Mouse (Mus musculus): Measurements from ENCODE around the gene Gm7358. TPM values are rescaled to one million over a fixed set of nuclear protein-coding genes. Genes with fewer than 3 reads are reported as not detected.
"Not testable (repeated sequence)": the region's sequence is repeated elsewhere in the genome, so short reads cannot be mapped to it uniquely, and the experiment has no call there.

Gene Gm7358
- polyA plus RNA-seq (2015; fragmentation: Nextera tagmentation; extraction: Ambion mirVana): not detected in 2 replicates

DNA sequence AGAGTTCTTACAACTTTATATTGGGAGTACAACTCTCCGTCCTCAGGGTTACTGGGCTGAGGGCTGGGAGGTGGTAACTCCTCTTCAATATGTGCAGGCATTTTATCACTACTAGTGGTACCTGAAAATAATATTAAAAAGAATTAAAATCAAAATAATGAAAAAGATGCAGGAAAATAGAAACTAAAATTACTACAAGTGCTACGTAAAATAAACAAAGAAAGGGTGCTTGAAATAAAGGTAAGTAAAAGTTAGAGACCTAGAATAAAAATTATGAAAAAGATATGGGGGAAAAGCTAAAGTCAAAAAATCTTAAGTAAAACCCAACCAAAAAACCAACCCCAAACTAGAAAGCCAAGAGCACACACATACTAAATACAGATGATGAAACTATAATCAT is at the start of gene Gm7358:
TSS of gene Gm7358 (minus strand) at position 101 of the 400 bp plus-strand sequence.
- not testable (repeated sequence) for H3K27me3 ChIP-seq; H3K4me3 ChIP-seq; H3K4me2 ChIP-seq (replicated peaks); H3K27ac ChIP-seq; H3K36me3 ChIP-seq; H3K9me3 ChIP-seq; H3K9ac ChIP-seq; H3K4me1 ChIP-seq; ATAC-seq (ENCODE audit: low FRiP score, low read depth)
- 57% methylated on average over 1 of the region's 2 CpGs for WGBS

DNA sequence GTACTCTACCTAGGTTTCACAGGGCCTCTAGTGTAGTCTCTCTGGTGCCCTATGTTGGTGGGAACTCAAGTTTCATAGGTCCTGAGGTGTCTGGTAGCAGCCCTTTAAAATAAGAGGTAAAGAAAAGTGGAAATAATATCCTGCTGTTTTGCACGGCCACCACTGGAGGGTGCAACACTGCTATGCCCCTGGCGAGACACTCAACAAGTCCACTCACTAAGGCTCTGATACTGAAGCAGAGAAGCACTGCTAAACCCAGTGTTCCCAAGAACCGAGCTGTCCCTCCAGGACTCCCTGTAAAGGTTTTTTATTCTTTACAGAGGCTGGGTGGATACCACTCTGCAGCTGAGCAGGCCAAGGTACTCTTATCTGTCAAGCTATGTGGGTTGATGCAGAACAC is 43.7 kb upstream of the Gm7358 start:
- ATAC-seq (ENCODE audit: low FRiP score, low read depth); H3K27ac ChIP-seq; H3K4me3 ChIP-seq; H3K27me3 ChIP-seq; H3K9ac ChIP-seq; H3K9me3 ChIP-seq; H3K4me1 ChIP-seq; H3K4me2 ChIP-seq (replicated peaks); H3K36me3 ChIP-seq: not testable (repeated sequence)
- 31% methylated on average over 3 of the region's 3 CpGs for WGBS

DNA sequence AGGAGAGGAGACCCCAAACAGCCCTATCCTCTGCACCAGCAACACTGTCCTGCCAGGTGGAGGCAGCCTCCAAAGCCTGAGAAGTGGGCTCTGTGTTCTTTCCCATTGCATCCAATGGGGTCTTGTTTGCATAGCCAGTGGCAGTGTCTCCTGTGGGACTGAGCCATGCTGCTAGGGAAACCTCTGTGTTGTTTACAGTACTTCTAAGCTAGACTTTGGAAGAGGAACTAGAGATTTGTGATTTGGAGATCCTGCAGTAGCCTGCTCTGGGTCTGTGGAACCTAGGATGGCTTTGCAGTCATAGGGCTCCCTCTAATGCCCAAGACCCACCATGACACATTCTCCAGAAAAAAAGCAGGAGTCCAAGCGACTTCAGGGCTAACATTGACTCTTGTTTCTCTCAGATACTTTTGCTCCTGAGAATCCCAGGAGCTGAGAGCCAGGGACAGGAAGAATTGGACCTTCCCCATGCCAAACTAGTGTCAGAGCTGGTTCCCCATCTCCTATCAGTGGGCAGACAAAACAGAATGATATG is 42.2 kb upstream of the Gm7358 start:
- H3K4me3 ChIP-seq; H3K9me3 ChIP-seq; H3K9ac ChIP-seq; H3K27me3 ChIP-seq; H3K4me1 ChIP-seq; H3K27ac ChIP-seq; H3K4me2 ChIP-seq (replicated peaks); H3K36me3 ChIP-seq; ATAC-seq (ENCODE audit: low FRiP score, low read depth): not testable (repeated sequence)
- 10% methylated on average over 1 of the region's 1 CpGs for WGBS

DNA sequence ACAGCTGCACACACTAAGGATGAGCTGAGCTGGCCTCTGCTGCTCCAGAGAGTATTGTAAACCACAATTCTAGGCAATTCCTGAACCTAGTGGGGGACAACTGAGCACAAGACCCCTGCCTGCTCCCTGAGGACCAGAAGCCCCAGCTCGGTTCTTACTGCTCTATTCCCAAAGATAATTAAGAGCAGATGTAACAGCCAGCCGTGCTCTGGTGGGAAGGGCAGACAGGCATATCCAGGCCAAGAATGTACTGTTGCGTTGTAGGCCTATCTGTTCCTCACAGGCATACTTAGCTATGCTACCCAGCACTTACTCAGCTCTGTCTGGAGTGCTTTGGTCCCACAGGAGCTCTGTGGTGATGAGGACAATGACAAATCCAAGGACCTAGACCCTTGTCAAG is 40.6 kb upstream of the Gm7358 start:
- not testable (repeated sequence) for H3K4me3 ChIP-seq; ATAC-seq (ENCODE audit: low FRiP score, low read depth); H3K4me1 ChIP-seq; H3K27me3 ChIP-seq; H3K36me3 ChIP-seq; H3K9ac ChIP-seq; H3K9me3 ChIP-seq; H3K4me2 ChIP-seq (replicated peaks); H3K27ac ChIP-seq
- WGBS: 21% methylated on average over 3 of the region's 3 CpGs

DNA sequence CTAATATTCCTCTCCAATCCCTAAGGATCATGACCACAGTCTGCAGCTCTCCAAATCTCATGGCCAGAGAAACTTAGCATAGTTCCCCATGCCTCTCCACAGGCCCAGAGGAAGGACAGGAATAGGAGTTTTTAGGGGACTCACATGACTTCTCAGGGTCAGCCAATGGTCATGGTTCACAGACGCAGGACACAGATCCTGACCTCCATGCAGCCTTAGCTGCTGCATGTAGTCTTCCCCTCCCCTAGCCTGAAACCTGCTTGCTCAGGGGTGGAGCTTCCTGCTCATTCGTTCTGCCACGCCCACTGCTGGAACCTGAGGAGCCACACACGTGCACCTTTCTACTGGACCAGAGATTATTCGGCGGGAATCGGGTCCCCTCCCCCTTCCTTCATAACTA is 34.8 kb upstream of the Gm7358 start:
- H3K4me2 ChIP-seq (replicated peaks); H3K27ac ChIP-seq; H3K27me3 ChIP-seq; H3K36me3 ChIP-seq; H3K4me1 ChIP-seq; H3K9me3 ChIP-seq; ATAC-seq (ENCODE audit: low FRiP score, low read depth); H3K4me3 ChIP-seq; H3K9ac ChIP-seq: not testable (repeated sequence)
- 36% methylated on average over 3 of the region's 7 CpGs for WGBS

DNA sequence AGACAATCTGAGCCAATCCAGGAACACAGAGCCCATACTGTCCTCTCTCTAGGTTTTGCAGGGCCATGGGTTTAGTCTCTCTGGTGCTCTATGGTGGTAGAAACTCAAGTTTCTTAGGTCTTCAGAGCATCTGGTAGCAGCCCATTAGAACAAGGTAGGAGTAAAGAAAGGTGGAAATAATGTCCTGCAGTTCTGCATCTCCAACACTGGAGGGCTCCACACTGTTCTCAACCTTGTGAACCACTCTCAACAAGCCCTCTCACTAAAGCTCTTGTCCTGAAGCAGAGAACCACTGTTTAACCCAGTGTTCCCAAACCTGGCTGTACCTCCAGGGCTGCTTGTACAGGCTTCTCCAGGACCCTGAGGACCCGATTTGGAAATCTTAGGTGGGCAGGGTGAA is 27.3 kb upstream of the Gm7358 start:
- not testable (repeated sequence) for H3K27me3 ChIP-seq; H3K27ac ChIP-seq; H3K9ac ChIP-seq; ATAC-seq (ENCODE audit: low FRiP score, low read depth); H3K9me3 ChIP-seq; H3K4me2 ChIP-seq (replicated peaks); H3K4me3 ChIP-seq; H3K36me3 ChIP-seq; H3K4me1 ChIP-seq
- 8% methylated on average over 1 of the region's 1 CpGs for WGBS

DNA sequence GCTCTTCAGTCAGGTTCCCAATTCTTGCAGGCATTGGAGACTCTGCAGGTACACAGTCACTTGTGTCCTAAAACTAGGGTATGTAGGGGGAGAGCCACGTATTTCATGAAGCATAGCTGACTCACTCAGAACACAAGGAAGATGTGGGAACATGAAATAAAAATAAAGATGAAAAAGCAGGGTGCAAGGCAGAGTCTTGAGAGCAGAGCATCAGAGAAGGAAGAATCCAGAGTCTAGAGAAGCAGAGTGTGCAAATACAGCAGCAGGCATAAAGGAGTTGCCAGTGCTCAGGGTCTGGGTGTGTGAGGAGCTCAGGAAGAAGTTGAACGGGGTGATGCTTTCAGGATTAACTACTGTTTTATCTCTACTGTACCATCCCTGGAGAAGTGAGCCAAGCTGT is 17.5 kb downstream of the Gm7358 start:
- not testable (repeated sequence) for H3K27me3 ChIP-seq; H3K9me3 ChIP-seq; H3K36me3 ChIP-seq; H3K4me3 ChIP-seq; H3K4me2 ChIP-seq (replicated peaks); H3K27ac ChIP-seq; H3K9ac ChIP-seq; H3K4me1 ChIP-seq; ATAC-seq (ENCODE audit: low FRiP score, low read depth)
- 67% methylated on average over 1 of the region's 2 CpGs for WGBS

DNA sequence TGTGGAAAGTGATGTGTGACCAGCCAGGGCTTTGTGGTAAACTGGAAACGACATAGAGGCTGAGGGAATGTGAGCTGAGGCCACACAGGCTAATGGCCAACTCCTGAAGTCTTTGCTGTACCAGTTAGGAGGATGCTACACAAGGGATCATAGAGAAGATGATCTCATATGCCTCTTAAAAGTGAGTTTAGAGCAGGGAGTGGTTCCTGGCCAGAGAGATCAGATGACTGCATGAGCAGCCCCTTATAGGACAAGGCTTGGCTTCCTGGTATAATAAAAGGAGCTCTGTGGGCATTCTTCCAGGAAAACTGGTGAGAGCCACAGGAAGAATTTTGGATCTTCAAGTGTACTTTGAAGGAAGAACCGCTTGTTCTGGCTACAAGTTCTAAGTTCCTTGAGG is 22.3 kb downstream of the Gm7358 start:
- not testable (repeated sequence) for H3K4me1 ChIP-seq; ATAC-seq (ENCODE audit: low FRiP score, low read depth); H3K9ac ChIP-seq; H3K27ac ChIP-seq; H3K9me3 ChIP-seq; H3K4me3 ChIP-seq; H3K4me2 ChIP-seq (replicated peaks); H3K36me3 ChIP-seq; H3K27me3 ChIP-seq
- WGBS: 56% methylated on average over 1 of the region's 2 CpGs

DNA sequence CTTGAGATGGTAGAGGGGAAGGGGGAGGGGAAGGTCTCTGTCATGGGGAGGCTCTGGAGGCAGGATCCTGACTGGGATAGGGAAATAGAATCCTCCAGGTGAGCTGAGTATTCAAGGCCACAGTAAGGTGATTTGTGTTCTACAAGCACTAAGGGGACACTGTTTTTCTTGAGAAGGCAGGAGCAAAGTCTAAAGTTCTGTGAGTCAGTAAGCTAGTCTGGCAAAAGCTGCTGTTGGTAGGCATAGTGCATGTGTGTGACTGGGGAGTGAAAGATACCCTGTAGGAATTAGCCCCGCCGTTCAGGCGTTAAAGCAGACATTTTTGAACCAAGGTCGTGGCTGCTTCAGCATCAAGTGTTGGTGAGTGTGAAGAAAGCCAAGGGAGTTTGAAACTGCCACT is 23.2 kb downstream of the Gm7358 start:
- not testable (repeated sequence) for H3K36me3 ChIP-seq; H3K4me2 ChIP-seq (replicated peaks); H3K27me3 ChIP-seq; H3K9ac ChIP-seq; ATAC-seq (ENCODE audit: low FRiP score, low read depth); H3K4me1 ChIP-seq; H3K9me3 ChIP-seq; H3K4me3 ChIP-seq; H3K27ac ChIP-seq
- WGBS: 78% methylated on average over 4 of the region's 4 CpGs

Other genes starting within 250 kb of the Gm7358 start
- not detected in 2 replicates for gene Gm7168, start 111.2 kb downstream of the Gm7358 start, polyA plus RNA-seq (2015; fragmentation: Nextera tagmentation; extraction: Ambion mirVana)
- gene Gm7356, start 55.8 kb downstream of the Gm7358 start, polyA plus RNA-seq (2015; fragmentation: Nextera tagmentation; extraction: Ambion mirVana): not detected in 2 replicates
- 0.70 and 1.0 TPM in 2 replicates for gene Dact2, start 144.8 kb upstream of the Gm7358 start, polyA plus RNA-seq (2015; fragmentation: Nextera tagmentation; extraction: Ambion mirVana)
- gene Smoc2, start 220.0 kb upstream of the Gm7358 start, polyA plus RNA-seq (2015; fragmentation: Nextera tagmentation; extraction: Ambion mirVana): 153 and 169 TPM in 2 replicates